In the genomic region with DNA sequence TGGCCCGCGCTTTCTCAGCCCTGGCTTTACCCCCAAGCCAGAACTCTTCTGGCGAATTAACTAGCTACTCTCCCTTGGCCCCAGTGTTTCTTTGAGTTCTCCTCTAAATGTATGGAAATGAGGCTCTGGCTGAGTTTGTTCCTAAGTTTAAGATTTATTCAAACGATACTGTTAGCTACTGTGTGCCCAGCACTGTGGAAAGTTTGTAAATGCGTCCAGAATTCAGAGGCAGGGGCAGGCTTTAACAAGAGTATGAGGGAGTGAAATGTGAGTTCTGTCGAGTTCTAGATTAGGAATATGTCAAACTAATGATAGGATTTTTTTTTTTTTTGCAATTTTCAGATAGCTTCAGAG, we compare ENCODE assay signal across 8 mouse cellular contexts. TPM values are rescaled to one million over a fixed set of nuclear protein-coding genes. Genes with fewer than 3 reads are reported as not detected.
A peak's percentile ranks its signal among the peaks of the same experiment; 100 is the strongest.
DNase-seq lines count a peak whose midpoint lies in the region; ATAC-seq and TF ChIP-seq lines count a peak whose summit lies in the region.

No protein-coding gene starts in this region.

- peak overlapping the region; percentile 70 for H3K9ac ChIP-seq in kidney, embryonic 16.5 days (replicated peaks; ENCODE audit: low read length)
- H3K9ac ChIP-seq in hindbrain, postnatal 0 days (replicated peaks; ENCODE audit: low read length): peak overlapping the region; percentile 53; the same call in 1 of the 2 replicates
- peak overlapping the region; percentile 60; the same call in 1 of the 2 replicates for H3K9ac ChIP-seq in midbrain, embryonic 16.5 days (ENCODE audit: low read depth, low read length)

- WGBS in kidney, embryonic 16.5 days: 31% methylated on average over 6 of the region's 6 CpGs
- 33% methylated on average over 6 of the region's 6 CpGs for WGBS in hindbrain, postnatal 0 days
- WGBS in midbrain, embryonic 16.5 days: 18% methylated on average over 6 of the region's 6 CpGs

- no peaks in the 10 kb centered on the region for H3K36me3 ChIP-seq in kidney, embryonic 16.5 days (ENCODE audit: insufficient read depth, low read length)
- no peaks in the 10 kb centered on the region for H3K36me3 ChIP-seq in hindbrain, postnatal 0 days (ENCODE audit: insufficient read depth, low read length)
- H3K36me3 ChIP-seq in midbrain, embryonic 16.5 days (ENCODE audit: control insufficient read depth, insufficient read depth, low read length): no peaks in the 10 kb centered on the region

- peak overlapping the region; percentile 65 for H3K4me3 ChIP-seq in kidney, embryonic 16.5 days (ENCODE audit: low read length)
- peak overlapping the region; percentile 94 for H3K4me3 ChIP-seq in cortical plate, adult 2 months (ENCODE audit: insufficient read depth, low read length)
- H3K4me3 ChIP-seq in hindbrain, postnatal 0 days (ENCODE audit: low read length): peak overlapping the region; percentile 49
- H3K4me3 ChIP-seq in midbrain, embryonic 16.5 days (ENCODE audit: low read depth, low read length): peak overlapping the region; percentile 46

- peak overlapping the region; percentile 56 for H3K4me2 ChIP-seq in kidney, embryonic 16.5 days (replicated peaks; ENCODE audit: low read depth, low read length)
- H3K4me2 ChIP-seq in hindbrain, postnatal 0 days (ENCODE audit: low read depth, low read length): peak overlapping the region; percentile 65
- peak overlapping the region; percentile 59 for H3K4me2 ChIP-seq in midbrain, embryonic 16.5 days (ENCODE audit: low read length)

- H3K27me3 ChIP-seq in kidney, embryonic 16.5 days (ENCODE audit: insufficient read depth, low read length): no peaks in the 10 kb centered on the region
- H3K27me3 ChIP-seq in hindbrain, postnatal 0 days (ENCODE audit: insufficient read depth, low read length): no peaks in the 10 kb centered on the region
- no peaks in the 10 kb centered on the region for H3K27me3 ChIP-seq in midbrain, embryonic 16.5 days (ENCODE audit: control insufficient read depth, insufficient read depth, low read depth, low read length)

- no peaks in the 10 kb centered on the region for H3K9me3 ChIP-seq in kidney, embryonic 16.5 days (ENCODE audit: low read length)
- H3K9me3 ChIP-seq in hindbrain, postnatal 0 days (ENCODE audit: low read length): no peaks in the 10 kb centered on the region
- H3K9me3 ChIP-seq in midbrain, embryonic 16.5 days (replicated peaks; ENCODE audit: control insufficient read depth, low read length, poor library complexity, severe bottlenecking): no peaks in the 10 kb centered on the region

- no peak for TF ChIP-seq POLR2A in cortical plate, adult 2 months (IDR thresholded peaks at IDR 0.05; ENCODE audit: extremely low read depth, insufficient read depth, low read length)

- ATAC-seq in kidney, embryonic 16.5 days (ENCODE audit: low FRiP score, low TSS enrichment): no peak; the same call in 1 of the 2 replicates
- no peak for ATAC-seq in hindbrain, postnatal 0 days
- peak; percentile 56; the same call in 1 of the 2 replicates for ATAC-seq in midbrain, embryonic 16.5 days

- peak overlapping the region; percentile 87 for H3K27ac ChIP-seq in kidney, embryonic 16.5 days (ENCODE audit: low read length)
- peak overlapping the region; percentile 93; the same call in 1 of the 2 replicates for H3K27ac ChIP-seq in cortical plate, adult 2 months (ENCODE audit: insufficient read depth, low read length)
- peak overlapping the region; percentile 73 for H3K27ac ChIP-seq in hindbrain, postnatal 0 days
- H3K27ac ChIP-seq in midbrain, embryonic 16.5 days (ENCODE audit: low read length): no peak overlapping the region

- no peaks in the 10 kb centered on the region for H3K4me1 ChIP-seq in kidney, embryonic 16.5 days (ENCODE audit: insufficient read depth, low read length)
- H3K4me1 ChIP-seq in cortical plate, adult 2 months (ENCODE audit: control insufficient read depth, insufficient read depth, low read length): no peaks in the 10 kb centered on the region
- H3K4me1 ChIP-seq in hindbrain, postnatal 0 days (ENCODE audit: insufficient read depth, low read length): no peaks in the 10 kb centered on the region
- H3K4me1 ChIP-seq in midbrain, embryonic 16.5 days (ENCODE audit: control insufficient read depth, insufficient read depth, low read length): peaks cover 3% of the 10 kb centered on the region; the same call in 1 of the 2 replicates

- DNase-seq in kidney, adult 18-20 months: no peak
- DNase-seq in hindbrain, postnatal 0 days (ENCODE audit: low spot score): no peak
- DNase-seq in retina, postnatal 1 day: no peak
- no peak for DNase-seq in spleen, postnatal 4 days (ENCODE audit: low spot score in 2 of 2)
- no peak for DNase-seq in spleen, postnatal 10 days (ENCODE audit: low spot score in 2 of 2)

- no peak for TF ChIP-seq CTCF in cortical plate, adult 2 months (IDR thresholded peaks at IDR 0.05; ENCODE audit: extremely low read depth, insufficient read depth, low read length)
- no peak for TF ChIP-seq CTCF in hindbrain, postnatal 0 days (IDR thresholded peaks at IDR 0.05; ENCODE audit: low read depth)

RNA-seq across cellular contexts. Expression of a gene that starts 0.3 kb away (rescaled TPM):
- polyA plus RNA-seq in kidney, embryonic 16.5 days (2015; fragmentation: Nextera tagmentation; extraction: Ambion mirVana): 83.4 and 95.3 TPM in 2 replicates
- polyA plus RNA-seq in cortical plate, adult 2 months (2012; rRNA removed): 14.8 and 17.0 TPM in 2 replicates
- total RNA-seq in hindbrain, postnatal 0 days (2014; rRNA removed): 6.8 and 7.6 TPM in 2 replicates
- 47.0 and 48.2 TPM in 2 replicates for polyA plus RNA-seq in hindbrain, postnatal 0 days (2015; fragmentation: Nextera tagmentation; extraction: Ambion mirVana)
- polyA plus RNA-seq in midbrain, embryonic 16.5 days (2015; fragmentation: Nextera tagmentation; extraction: Ambion mirVana): 40.7 and 40.8 TPM in 2 replicates

RNA-seq across cellular contexts. Expression of a gene that starts 41.4 kb away (rescaled TPM):
- 0.94 and 1.0 TPM in 2 replicates for polyA plus RNA-seq in kidney, embryonic 16.5 days (2015; fragmentation: Nextera tagmentation; extraction: Ambion mirVana)
- polyA plus RNA-seq in cortical plate, adult 2 months (2012; rRNA removed): 0.94 and 1.5 TPM in 2 replicates
- 0.18 and 0.89 TPM in 2 replicates for total RNA-seq in hindbrain, postnatal 0 days (2014; rRNA removed)
- polyA plus RNA-seq in hindbrain, postnatal 0 days (2015; fragmentation: Nextera tagmentation; extraction: Ambion mirVana): 0.44 and 0.76 TPM in 2 replicates
- polyA plus RNA-seq in midbrain, embryonic 16.5 days (2015; fragmentation: Nextera tagmentation; extraction: Ambion mirVana): 0.26 and 0.36 TPM in 2 replicates

RNA-seq across cellular contexts. Expression of a gene that starts 43.5 kb away (rescaled TPM):
- 332 and 341 TPM in 2 replicates for polyA plus RNA-seq in kidney, embryonic 16.5 days (2015; fragmentation: Nextera tagmentation; extraction: Ambion mirVana)
- 541 and 586 TPM in 2 replicates for polyA plus RNA-seq in cortical plate, adult 2 months (2012; rRNA removed)
- total RNA-seq in hindbrain, postnatal 0 days (2014; rRNA removed): 166 and 269 TPM in 2 replicates
- polyA plus RNA-seq in hindbrain, postnatal 0 days (2015; fragmentation: Nextera tagmentation; extraction: Ambion mirVana): 202 and 203 TPM in 2 replicates
- polyA plus RNA-seq in midbrain, embryonic 16.5 days (2015; fragmentation: Nextera tagmentation; extraction: Ambion mirVana): 144 and 152 TPM in 2 replicates

RNA-seq across cellular contexts. Expression of a gene that starts 59.0 kb away (rescaled TPM):
- polyA plus RNA-seq in kidney, embryonic 16.5 days (2015; fragmentation: Nextera tagmentation; extraction: Ambion mirVana): 5.2 and 7.0 TPM in 2 replicates
- 6.6 and 7.6 TPM in 2 replicates for polyA plus RNA-seq in cortical plate, adult 2 months (2012; rRNA removed)
- 3.9 and 6.0 TPM in 2 replicates for total RNA-seq in hindbrain, postnatal 0 days (2014; rRNA removed)
- 4.8 TPM in 2 replicates for polyA plus RNA-seq in hindbrain, postnatal 0 days (2015; fragmentation: Nextera tagmentation; extraction: Ambion mirVana)
- 3.2 and 3.8 TPM in 2 replicates for polyA plus RNA-seq in midbrain, embryonic 16.5 days (2015; fragmentation: Nextera tagmentation; extraction: Ambion mirVana)

RNA-seq across cellular contexts. Expression of a gene that starts 59.0 kb away (rescaled TPM):
- 168 and 172 TPM in 2 replicates for polyA plus RNA-seq in kidney, embryonic 16.5 days (2015; fragmentation: Nextera tagmentation; extraction: Ambion mirVana)
- 109 and 114 TPM in 2 replicates for polyA plus RNA-seq in cortical plate, adult 2 months (2012; rRNA removed)
- total RNA-seq in hindbrain, postnatal 0 days (2014; rRNA removed): 35.9 and 39.5 TPM in 2 replicates
- 131 and 134 TPM in 2 replicates for polyA plus RNA-seq in hindbrain, postnatal 0 days (2015; fragmentation: Nextera tagmentation; extraction: Ambion mirVana)
- 143 and 151 TPM in 2 replicates for polyA plus RNA-seq in midbrain, embryonic 16.5 days (2015; fragmentation: Nextera tagmentation; extraction: Ambion mirVana)
